Mouse (Mus musculus) embryonic facial prominence, embryonic 13.5 days (tissue): Measurements from ENCODE around the gene Rtraf. TPM values are rescaled to one million over a fixed set of nuclear protein-coding genes. Genes with fewer than 3 reads are reported as not detected.
A peak's percentile ranks its signal among the peaks of the same experiment; 100 is the strongest.

Experiments used
- ATAC-seq: fragments of 200-750 bp; cut with Nextera tagmentation; 2 replicates; pipeline ENCODE4 v1.8.0; 2017; ENCODE audit warnings: low read depth; ENCODE audit not compliant: insufficient number of reproducible peaks, insufficient read depth, low FRiP score, low TSS enrichment
- H3K27ac ChIP-seq: fragments of 300-500 bp; sonication (generic); 2 replicates; pipeline ENCODE4 v1.5.1; 2015; ENCODE audit warnings: moderate library complexity, mild to moderate bottlenecking, inconsistent platforms
- H3K27me3 ChIP-seq: fragments of 300-500 bp; sonication (generic); 2 replicates; pipeline ENCODE4 v1.6.1; 2015; ENCODE audit warnings: mild to moderate bottlenecking, inconsistent platforms
- H3K36me3 ChIP-seq: fragments of 300-500 bp; sonication (generic); 2 replicates; pipeline ENCODE4 v1.6.1; 2015; ENCODE audit warnings: mild to moderate bottlenecking, inconsistent platforms
- H3K4me1 ChIP-seq: fragments of 300-500 bp; sonication (generic); 2 replicates; pipeline ENCODE4 v1.6.1; 2015; ENCODE audit warnings: inconsistent platforms
- H3K4me2 ChIP-seq: fragments of 300-500 bp; sonication (generic); 2 replicates; pipeline ENCODE4 v1.6.1; 2015; ENCODE audit warnings: moderate library complexity, mild to moderate bottlenecking, inconsistent platforms
- H3K4me3 ChIP-seq: fragments of 300-500 bp; sonication (generic); 2 replicates; pipeline ENCODE4 v1.5.1; 2015; ENCODE audit warnings: mild to moderate bottlenecking, inconsistent platforms
- H3K9ac ChIP-seq: fragments of 300-500 bp; sonication (generic); 2 replicates; pipeline ENCODE4 v1.6.1; 2015; ENCODE audit warnings: mild to moderate bottlenecking, inconsistent platforms
- H3K9me3 ChIP-seq: fragments of 300-500 bp; sonication (generic); 2 replicates; pipeline ENCODE4 v1.6.1; 2016; ENCODE audit warnings: inconsistent platforms
- WGBS: fragments of 180-500 bp; shearing (Covaris S2); methylation state at CpG from one replicate; pipeline ENCODE4 v1.1.7; 2015; ENCODE audit warnings: mixed read lengths; 5-methylcytosine and 5-hydroxymethylcytosine counted together
- polyA plus RNA-seq: library from polyadenylated mRNA; unstranded; fragments of >200 nt; fragmentation: Nextera tagmentation; extraction: Ambion mirVana; gene quantifications from 2 replicates; pipeline ENCODE4 v1.2.1, GENCODE M21; 2015

The Rtraf gene
- polyA plus RNA-seq, 1 experiment from 2014 or later = 247 TPM

GRCm38 (mm10) chr14:19825481-19825880 lies 1.9 kb upstream of the Rtraf start:
- H3K9ac ChIP-seq = 0 out of 2 replicates have a peak overlapping the region, but pooled peaks have one; percentile 12
- H3K27ac ChIP-seq = no peak overlapping the region
- H3K27me3 ChIP-seq = no peaks in the 10 kb centered on the region
- H3K4me3 ChIP-seq = no peak overlapping the region
- peaks cover 11% of the 10 kb centered on the region for H3K4me1 ChIP-seq
- no peak for ATAC-seq
- 52% methylated on average over 11 of the region's 11 CpGs for WGBS
- H3K4me2 ChIP-seq = no peak overlapping the region
- no peaks in the 10 kb centered on the region for H3K9me3 ChIP-seq
- peaks cover 14% of the 10 kb centered on the region for H3K36me3 ChIP-seq

GRCm38 (mm10) chr14:19821686-19822085 lies 1.9 kb downstream of the Rtraf start:
- no peak overlapping the region for H3K4me3 ChIP-seq
- WGBS = 99% methylated on average over 5 of the region's 5 CpGs
- H3K36me3 ChIP-seq = peaks cover 33% of the 10 kb centered on the region
- no peak overlapping the region for H3K27ac ChIP-seq
- no peaks in the 10 kb centered on the region for H3K9me3 ChIP-seq
- no peaks in the 10 kb centered on the region for H3K27me3 ChIP-seq
- H3K4me2 ChIP-seq = no peak overlapping the region
- ATAC-seq = no peak
- peaks cover 11% of the 10 kb centered on the region for H3K4me1 ChIP-seq
- H3K9ac ChIP-seq = no peak overlapping the region

GRCm38 (mm10) chr14:19817949-19818348 lies 5.7 kb downstream of the Rtraf start:
- 6% methylated on average over 1 of the region's 1 CpGs for WGBS
- peaks cover 66% of the 10 kb centered on the region for H3K36me3 ChIP-seq

GRCm38 (mm10) chr14:19813061-19813460 lies 10.6 kb downstream of the Rtraf start:
- no peak overlapping the region for H3K27ac ChIP-seq
- H3K4me2 ChIP-seq = no peak overlapping the region
- no peak overlapping the region for H3K9ac ChIP-seq
- no peaks in the 10 kb centered on the region for H3K9me3 ChIP-seq
- H3K4me1 ChIP-seq = 0 out of 2 replicates have a peak, but pooled peaks cover 3% of the 10 kb centered on the region
- no peak overlapping the region for H3K4me3 ChIP-seq
- no peak for ATAC-seq
- peaks cover 58% of the 10 kb centered on the region for H3K36me3 ChIP-seq
- H3K27me3 ChIP-seq = no peaks in the 10 kb centered on the region
- WGBS = 98% methylated on average over 2 of the region's 2 CpGs

More at GRCm38 (mm10) chr14:19817949-19818348, 5.7 kb downstream of the Rtraf start:
- Histone ChIP-seq H3K4me1 (peaks cover 6% of the 10 kb centered on the region), H3K4me3 (no peak overlapping the region), H3K9me3 (no peaks in the 10 kb centered on the region), H3K27me3 (no peaks in the 10 kb centered on the region), H3K27ac (no peak overlapping the region), H3K4me2 (no peak overlapping the region), H3K9ac (no peak overlapping the region)
- ATAC-seq = no peak

GRCm38 (mm10) chr14:19809934-19810333 lies 13.7 kb downstream of the Rtraf start:
- 70% methylated on average over 10 of the region's 10 CpGs for WGBS
- 0 out of 2 replicates have a peak, but pooled peaks cover 7% of the 10 kb centered on the region for H3K4me1 ChIP-seq
- peaks cover 57% of the 10 kb centered on the region for H3K36me3 ChIP-seq
- H3K27me3 ChIP-seq = no peaks in the 10 kb centered on the region
- H3K4me2 ChIP-seq = no peak overlapping the region
- no peak for ATAC-seq
- H3K27ac ChIP-seq = no peak overlapping the region
- H3K9me3 ChIP-seq = no peaks in the 10 kb centered on the region
- H3K4me3 ChIP-seq = no peak overlapping the region
- H3K9ac ChIP-seq = no peak overlapping the region

GRCm38 (mm10) chr14:19807858-19808257 lies 15.8 kb downstream of the Rtraf start:
- H3K9ac ChIP-seq = no peak overlapping the region
- H3K27ac ChIP-seq = no peak overlapping the region
- H3K4me3 ChIP-seq = no peak overlapping the region
- no peaks in the 10 kb centered on the region for H3K27me3 ChIP-seq
- H3K9me3 ChIP-seq = no peaks in the 10 kb centered on the region
- peaks cover 15% of the 10 kb centered on the region for H3K4me1 ChIP-seq
- peaks cover 45% of the 10 kb centered on the region for H3K36me3 ChIP-seq
- ATAC-seq = no peak
- no peak overlapping the region for H3K4me2 ChIP-seq
- 83% methylated on average over 2 of the region's 2 CpGs for WGBS

GRCm38 (mm10) chr14:19807339-19807738 lies 16.3 kb downstream of the Rtraf start:
- Histone ChIP-seq H3K27ac (no peak overlapping the region), H3K27me3 (no peaks in the 10 kb centered on the region), H3K9ac (no peak overlapping the region), H3K4me3 (no peak overlapping the region), H3K36me3 (peaks cover 41% of the 10 kb centered on the region), H3K4me2 (no peak overlapping the region), H3K4me1 (peaks cover 15% of the 10 kb centered on the region), H3K9me3 (no peaks in the 10 kb centered on the region)
- ATAC-seq = no peak
- WGBS = 73% methylated on average over 3 of the region's 3 CpGs

- 45% methylated on average over 10 of the region's 10 CpGs for WGBS
- no peaks in the 10 kb centered on the region for H3K27me3 ChIP-seq
- H3K4me3 ChIP-seq = no peak overlapping the region
- peak overlapping the region; percentile 57 for H3K27ac ChIP-seq
- H3K9me3 ChIP-seq = no peaks in the 10 kb centered on the region
- no peak overlapping the region for H3K9ac ChIP-seq
- H3K36me3 ChIP-seq = peaks cover 44% of the 10 kb centered on the region
- H3K4me1 ChIP-seq = peaks cover 11% of the 10 kb centered on the region
- no peak for ATAC-seq
- H3K4me2 ChIP-seq = 0 out of 2 replicates have a peak overlapping the region, but pooled peaks have one; percentile 5
Measured at GRCm38 (mm10) chr14:19803623-19804022, 20.0 kb downstream of the Rtraf start.

GRCm38 (mm10) chr14:19803222-19803621 lies 20.4 kb downstream of the Rtraf start:
- Histone ChIP-seq H3K4me2 (0 out of 2 replicates have a peak overlapping the region, but pooled peaks have one; percentile 5), H3K9me3 (no peaks in the 10 kb centered on the region), H3K4me1 (peaks cover 11% of the 10 kb centered on the region), H3K9ac (no peak overlapping the region), H3K4me3 (no peak overlapping the region), H3K27me3 (no peaks in the 10 kb centered on the region), H3K27ac (peak overlapping the region; percentile 57), H3K36me3 (peaks cover 49% of the 10 kb centered on the region)
- 52% methylated on average over 4 of the region's 4 CpGs for WGBS
- ATAC-seq = 0 out of 2 replicates have a peak, but pooled peaks have one; percentile 57

- WGBS = 87% methylated on average over 8 of the region's 8 CpGs
- peaks cover 52% of the 10 kb centered on the region for H3K36me3 ChIP-seq
- H3K4me3 ChIP-seq = no peak overlapping the region
- H3K9me3 ChIP-seq = no peaks in the 10 kb centered on the region
- no peak for ATAC-seq
- peaks cover 10% of the 10 kb centered on the region for H3K4me1 ChIP-seq
- no peak overlapping the region for H3K4me2 ChIP-seq
- H3K27me3 ChIP-seq = no peaks in the 10 kb centered on the region
- no peak overlapping the region for H3K9ac ChIP-seq
- no peak overlapping the region for H3K27ac ChIP-seq
Measured at GRCm38 (mm10) chr14:19801474-19802215, 22.0 kb downstream of the Rtraf start.

- H3K27me3 ChIP-seq = no peaks in the 10 kb centered on the region
- peaks cover 42% of the 10 kb centered on the region for H3K36me3 ChIP-seq
- H3K4me3 ChIP-seq = no peak overlapping the region
- H3K9me3 ChIP-seq = no peaks in the 10 kb centered on the region
- H3K4me2 ChIP-seq = no peak overlapping the region
- peaks cover 8% of the 10 kb centered on the region for H3K4me1 ChIP-seq
- ATAC-seq = no peak
- WGBS = 33% methylated on average over 2 of the region's 2 CpGs
- no peak overlapping the region for H3K27ac ChIP-seq
- H3K9ac ChIP-seq = no peak overlapping the region
Measured at GRCm38 (mm10) chr14:19800485-19800884, 23.1 kb downstream of the Rtraf start.
